Mouse (Mus musculus) ovary, adult 10 weeks (tissue): ENCODE results near the gene Olfr1049. TPM values are rescaled to one million over a fixed set of nuclear protein-coding genes. Genes with fewer than 3 reads are reported as not detected.

Source experiments
- polyA plus RNA-seq: library from polyadenylated mRNA; stranded (reverse); fragments of 350-450 nt; fragmentation: Illumina TruSeq; extraction: RNeasy Lipid Tissue Mini Kit (QIAGEN cat#74804); gene quantifications from one replicate; pipeline ENCODE4 v1.2.3, GENCODE M21; 2014

Olfr1049 gene
- not detected for polyA plus RNA-seq

GRCm38 (mm10) chr2:86258228-86258627, at the start of gene Olfr1049:
TSS of gene Olfr1049 (minus strand) at chr2:86258328.

GRCm38 (mm10) chr2:86292155-86292554, 34.0 kb upstream of the Olfr1049 start, which contains the start of gene Olfr1052:
TSS of gene Olfr1052 (plus strand) at chr2:86292455.

GRCm38 (mm10) chr2:86278988-86279387, 20.9 kb upstream of the Olfr1049 start, which contains the start of gene Olfr1051:
TSS of gene Olfr1051 (minus strand) at chr2:86279088.

GRCm38 (mm10) chr2:86240189-86240588, 17.9 kb downstream of the Olfr1049 start, which contains the start of gene Olfr1048:
TSS of gene Olfr1048 (minus strand) at chr2:86240289.

GRCm38 (mm10) chr2:86231301-86231700, 26.8 kb downstream of the Olfr1049 start, which contains the start of gene Olfr1047:
TSS of gene Olfr1047 (minus strand) at chr2:86231401.

GRCm38 (mm10) chr2:86219214-86219613, 38.9 kb downstream of the Olfr1049 start, which contains the start of gene Olfr1046:
TSS of gene Olfr1046 (minus strand) at chr2:86219314.

Other genes with a start within 250 kb of the Olfr1049 start
- 26.2 TPM for gene Olfr1033, start 237.7 kb downstream of the Olfr1049 start, polyA plus RNA-seq
- gene Olfr1034, start 212.5 kb downstream of the Olfr1049 start, polyA plus RNA-seq, result 4.1 TPM
- not detected for gene Olfr1036, start 184.3 kb downstream of the Olfr1049 start, polyA plus RNA-seq
- not detected for gene Olfr1037, start 170.9 kb downstream of the Olfr1049 start, polyA plus RNA-seq
- not detected for gene Olfr1039, start 122.4 kb downstream of the Olfr1049 start, polyA plus RNA-seq
- not detected for gene Olfr1040, start 111.6 kb downstream of the Olfr1049 start, polyA plus RNA-seq
- gene Olfr1042, start 96.5 kb downstream of the Olfr1049 start, polyA plus RNA-seq, result not detected
- gene Olfr1043, start 90.8 kb downstream of the Olfr1049 start, polyA plus RNA-seq, result not detected
- gene Olfr1044, start 80.5 kb downstream of the Olfr1049 start, polyA plus RNA-seq, result not detected
- gene Olfr52, start 72.6 kb downstream of the Olfr1049 start, polyA plus RNA-seq, result not detected
- not detected for gene Olfr1045, start 55.3 kb downstream of the Olfr1049 start, polyA plus RNA-seq
- not detected for gene Olfr1046, start 39.0 kb downstream of the Olfr1049 start, polyA plus RNA-seq
- gene Olfr1047, start 26.9 kb downstream of the Olfr1049 start, polyA plus RNA-seq, result not detected
- gene Olfr1048, start 18.0 kb downstream of the Olfr1049 start, polyA plus RNA-seq, result not detected
- gene Olfr1051, start 20.8 kb upstream of the Olfr1049 start, polyA plus RNA-seq, result not detected
- gene Olfr1052, start 34.1 kb upstream of the Olfr1049 start, polyA plus RNA-seq, result not detected
- not detected for gene Olfr1053, start 57.0 kb upstream of the Olfr1049 start, polyA plus RNA-seq
- not detected for gene Olfr1054, start 77.1 kb upstream of the Olfr1049 start, polyA plus RNA-seq
- not detected for gene Olfr1055, start 92.0 kb upstream of the Olfr1049 start, polyA plus RNA-seq
- gene Olfr1056, start 104.1 kb upstream of the Olfr1049 start, polyA plus RNA-seq, result not detected
- not detected for gene Olfr1057, start 120.1 kb upstream of the Olfr1049 start, polyA plus RNA-seq
- not detected for gene Olfr1058, start 130.2 kb upstream of the Olfr1049 start, polyA plus RNA-seq
- gene Olfr1061, start 155.7 kb upstream of the Olfr1049 start, polyA plus RNA-seq, result not detected
- not detected for gene Olfr1062, start 168.4 kb upstream of the Olfr1049 start, polyA plus RNA-seq
- not detected for gene Olfr1065, start 192.3 kb upstream of the Olfr1049 start, polyA plus RNA-seq
- gene Olfr1066, start 197.9 kb upstream of the Olfr1049 start, polyA plus RNA-seq, result not detected
- not detected for gene Olfr228, start 229.1 kb upstream of the Olfr1049 start, polyA plus RNA-seq